Mouse (Mus musculus) myocyte (in vitro differentiated cells): ENCODE measurements around the gene Dpysl5. TPM values are rescaled to one million over a fixed set of nuclear protein-coding genes. Genes with fewer than 3 reads are reported as not detected.
A peak's percentile ranks its signal among the peaks of the same experiment; 100 is the strongest.
"Not testable (repeated sequence)": the region's sequence is repeated elsewhere in the genome, so short reads cannot be mapped to it uniquely, and the experiment has no call there.

Source experiments
- H3K27me3 ChIP-seq: one replicate; pipeline ENCODE4 v1.6.1; 2011; ENCODE audit not compliant: control insufficient read depth, insufficient read depth, insufficient read length
- H3K36me3 ChIP-seq: one replicate; pipeline ENCODE4 v1.6.1; 2011; ENCODE audit not compliant: control insufficient read depth, insufficient read depth
- H3K4me2 ChIP-seq: one replicate; pipeline ENCODE4 v1.6.1; 2011; ENCODE audit warnings: low read depth, control low read depth
- H3K4me3 ChIP-seq: one replicate; pipeline ENCODE4 v1.5.1; 2011; ENCODE audit warnings: mild to moderate bottlenecking, control low read depth, moderate library complexity
- H3K79me2 ChIP-seq: one replicate; pipeline ENCODE4 v1.6.1; 2011; ENCODE audit not compliant: control insufficient read depth, insufficient read depth
- H3ac ChIP-seq: one replicate; pipeline ENCODE4 v1.6.1; 2011; ENCODE audit not compliant: control insufficient read depth, insufficient read length
- CEBPB ChIP-seq: IDR thresholded peaks from 2 replicates; pipeline ENCODE4 v1.6.1; 2011; ENCODE audit warnings: mild to moderate bottlenecking, moderate library complexity; ENCODE audit not compliant: poor library complexity, insufficient read depth, severe bottlenecking
- E2F4 ChIP-seq: IDR thresholded peaks from one replicate; pipeline ENCODE4 v1.6.1; 2011; ENCODE audit warnings: mild to moderate bottlenecking, control low read depth, moderate library complexity; ENCODE audit not compliant: insufficient read depth
- MAX ChIP-seq: IDR thresholded peaks from one replicate; pipeline ENCODE4 v1.6.1; 2011; ENCODE audit warnings: low read depth, mild to moderate bottlenecking, control low read depth
- MYOD1 ChIP-seq, 3 experiments: IDR thresholded peaks; one replicate each; pipeline ENCODE4 v1.6.1; 2011; ENCODE audit warnings: control low read depth in 2 of 3, low read depth in 2 of 3, mild to moderate bottlenecking in 2 of 3, moderate library complexity in 1 of 3; ENCODE audit not compliant: insufficient read length in 2 of 3, control insufficient read depth in 1 of 3
- MYOG ChIP-seq, 3 experiments: IDR thresholded peaks; one replicate each; pipeline ENCODE4 v1.6.1; 2011; ENCODE audit warnings: control low read depth in 2 of 3, low read depth in 2 of 3, mild to moderate bottlenecking in 2 of 3; ENCODE audit not compliant: insufficient read length in 2 of 3, control insufficient read depth in 1 of 3, insufficient read depth in 1 of 3
- POLR2A ChIP-seq: IDR thresholded peaks from one replicate; pipeline ENCODE4 v1.6.1; 2011; ENCODE audit warnings: low read depth, mild to moderate bottlenecking, control low read depth, moderate library complexity; ENCODE audit not compliant: insufficient read length
- POLR2AphosphoS2 ChIP-seq: IDR thresholded peaks from one replicate; pipeline ENCODE4 v1.6.1; 2011; ENCODE audit warnings: low read depth, control low read depth; ENCODE audit not compliant: insufficient read length
- REST ChIP-seq: IDR thresholded peaks from one replicate; pipeline ENCODE4 v1.6.1; 2011; ENCODE audit warnings: mild to moderate bottlenecking, control low read depth, moderate library complexity; ENCODE audit not compliant: insufficient read depth, insufficient read length
- SRF ChIP-seq: IDR thresholded peaks from one replicate; pipeline ENCODE4 v1.6.1; 2011; ENCODE audit warnings: low read depth; ENCODE audit not compliant: control insufficient read depth, insufficient read length
- TCF12 ChIP-seq: IDR thresholded peaks from one replicate; pipeline ENCODE4 v1.6.1; 2011; ENCODE audit warnings: mild to moderate bottlenecking, control low read depth; ENCODE audit not compliant: poor library complexity, insufficient read depth, severe bottlenecking
- TCF3 ChIP-seq: IDR thresholded peaks from one replicate; pipeline ENCODE4 v1.6.1; 2011; ENCODE audit warnings: low read depth, control low read depth; ENCODE audit not compliant: insufficient read length
- USF1 ChIP-seq: IDR thresholded peaks from one replicate; pipeline ENCODE4 v1.6.1; 2011; ENCODE audit warnings: low read depth, mild to moderate bottlenecking, control low read depth, moderate library complexity
- polyA plus RNA-seq: library from polyadenylated mRNA; unstranded; fragments of >200 nt; fragmentation: generic; extraction: Trizol; gene quantifications from one replicate; pipeline ENCODE4 v1.2.1, GENCODE M21; 2012; ENCODE audit warnings: missing spikeins

Dpysl5 gene
- polyA plus RNA-seq, 1 experiment = 0.01 TPM

DNA sequence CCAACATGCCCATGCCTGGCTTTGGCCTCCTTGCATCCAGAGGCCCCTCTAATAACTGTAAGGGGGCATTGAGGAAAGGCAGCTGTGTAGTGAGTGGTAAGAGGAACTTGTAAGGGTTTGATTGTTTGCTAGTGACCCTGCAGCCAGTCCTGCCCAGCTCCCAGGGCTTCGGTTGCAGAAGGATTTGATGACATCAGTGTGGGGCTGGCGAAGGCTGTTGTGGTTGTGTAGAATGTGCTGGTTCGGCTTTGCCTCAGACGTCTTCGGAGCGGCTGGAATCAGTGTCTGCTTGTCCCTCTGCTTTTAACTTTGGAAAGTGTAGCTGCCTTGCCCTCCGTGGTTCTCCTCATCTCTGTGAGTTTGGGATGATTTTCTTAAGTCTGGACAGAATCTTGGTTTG lies 34.6 kb upstream of the Dpysl5 start:
- Histone ChIP-seq H3ac (no peak overlapping the region), H3K79me2 (no peaks in the 10 kb centered on the region), H3K36me3 (peaks cover 18% of the 10 kb centered on the region), H3K4me2 (no peak overlapping the region), H3K4me3 (no peak overlapping the region), H3K27me3 (no peaks in the 10 kb centered on the region)
- TF ChIP-seq MYOD1 (IDR thresholded peaks at IDR 0.05; ENCODE audit: control insufficient read depth in 1 of 3, insufficient read length in 2 of 3, low read depth in 2 of 3) = no peak
- TF ChIP-seq POLR2AphosphoS2 = peak; percentile 75
- TF ChIP-seq E2F4 = no peak

DNA sequence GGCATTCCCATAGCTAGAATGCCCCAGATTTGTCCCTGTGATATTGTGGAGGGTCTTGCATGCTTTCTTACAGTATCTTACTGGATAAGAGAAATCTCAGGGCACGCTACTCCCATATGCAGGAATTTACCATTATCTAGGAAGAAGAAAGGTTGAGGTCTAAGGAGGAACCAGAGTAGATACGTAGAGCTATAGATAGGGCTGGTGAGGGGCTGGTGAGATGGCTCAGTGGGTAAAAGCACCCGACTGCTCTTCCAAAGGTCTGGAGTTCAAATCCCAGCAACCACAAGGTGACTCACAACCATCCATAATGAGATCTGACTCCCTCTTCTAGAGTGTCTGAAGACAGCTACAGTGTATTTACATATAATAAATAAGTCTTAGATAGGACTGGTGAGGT lies 33.3 kb upstream of the Dpysl5 start:
- not testable (repeated sequence) for H3ac ChIP-seq, H3K4me2 ChIP-seq, H3K4me3 ChIP-seq, H3K27me3 ChIP-seq, H3K79me2 ChIP-seq
- H3K36me3 ChIP-seq = peaks cover 17% of the 10 kb centered on the region

- H3K36me3 ChIP-seq = peaks cover 14% of the 10 kb centered on the region
- H3K79me2 ChIP-seq = no peaks in the 10 kb centered on the region
- no peaks in the 10 kb centered on the region for H3K27me3 ChIP-seq
- no peak overlapping the region for H3ac ChIP-seq
- no peak overlapping the region for H3K4me3 ChIP-seq
- TF ChIP-seq TCF12 (no peak), MAX (no peak), MYOG (IDR thresholded peaks at IDR 0.05; ENCODE audit: control insufficient read depth in 1 of 3, insufficient read depth in 1 of 3, insufficient read length in 2 of 3, low read depth in 2 of 3) (no peak), POLR2AphosphoS2 (no peak), POLR2A (no peak), REST (no peak), SRF (no peak), MYOD1 (IDR thresholded peaks at IDR 0.05; ENCODE audit: control insufficient read depth in 1 of 3, insufficient read length in 2 of 3, low read depth in 2 of 3) (no peak), CEBPB (no peak), E2F4 (no peak), USF1 (no peak), TCF3 (no peak)
- no peak overlapping the region for H3K4me2 ChIP-seq
Measured at GRCm38 (mm10) chr5:30678722-30679296, 32.6 kb upstream of the Dpysl5 start.

- no peak overlapping the region for H3K4me2 ChIP-seq
- no peaks in the 10 kb centered on the region for H3K79me2 ChIP-seq
- no peak overlapping the region for H3ac ChIP-seq
- H3K27me3 ChIP-seq = no peaks in the 10 kb centered on the region
- no peak overlapping the region for H3K4me3 ChIP-seq
- no peak for TF ChIP-seq CEBPB
- TF ChIP-seq REST = no peak
- no peak for TF ChIP-seq MYOG (IDR thresholded peaks at IDR 0.05; ENCODE audit: control insufficient read depth in 1 of 3, insufficient read depth in 1 of 3, insufficient read length in 2 of 3, low read depth in 2 of 3)
- TF ChIP-seq POLR2A = no peak
- TF ChIP-seq TCF3 = no peak
- TF ChIP-seq MAX = no peak
- no peak for TF ChIP-seq MYOD1 (IDR thresholded peaks at IDR 0.05; ENCODE audit: control insufficient read depth in 1 of 3, insufficient read length in 2 of 3, low read depth in 2 of 3)
- TF ChIP-seq USF1 = no peak
- no peak for TF ChIP-seq POLR2AphosphoS2
- no peak for TF ChIP-seq TCF12
- TF ChIP-seq E2F4 = no peak
- TF ChIP-seq SRF = no peak
- H3K36me3 ChIP-seq = peaks cover 9% of the 10 kb centered on the region
Measured at GRCm38 (mm10) chr5:30679593-30679992, 31.8 kb upstream of the Dpysl5 start.

- no peak overlapping the region for H3ac ChIP-seq
Measured at GRCm38 (mm10) chr5:30681970-30682369, 29.4 kb upstream of the Dpysl5 start.

More at GRCm38 (mm10) chr5:30681970-30682369, 29.4 kb upstream of the Dpysl5 start:
- TF ChIP-seq REST (no peak), POLR2AphosphoS2 (peak; percentile 22)
- H3K36me3 ChIP-seq = no peaks in the 10 kb centered on the region
- H3K27me3 ChIP-seq = no peaks in the 10 kb centered on the region
- H3K4me3 ChIP-seq = no peak overlapping the region
- no peak overlapping the region for H3K4me2 ChIP-seq
- no peaks in the 10 kb centered on the region for H3K79me2 ChIP-seq
